Mouse (Mus musculus) hindbrain, embryonic 11.5 days (tissue): ENCODE data around the gene Lmtk2. TPM values are rescaled to one million over a fixed set of nuclear protein-coding genes. Genes with fewer than 3 reads are reported as not detected.

Experiments used
- ATAC-seq: fragments of 200-750 bp; cut with Nextera tagmentation; 2 replicates; pipeline ENCODE4 v1.8.0; 2017; ENCODE audit warnings: mild to moderate bottlenecking, moderate TSS enrichment, moderate library complexity; ENCODE audit not compliant: low FRiP score
- DNase-seq: peaks from one replicate; pipeline ENCODE4 v3.0.0-alpha.2; 2015; ENCODE audit warnings: low spot score
- H3K27ac ChIP-seq: fragments of 300-500 bp; sonication (generic); 2 replicates; pipeline ENCODE4 v1.5.1; 2014; ENCODE audit warnings: mild to moderate bottlenecking, low read depth, low read length
- H3K27me3 ChIP-seq: fragments of 300-500 bp; sonication (generic); 2 replicates; pipeline ENCODE4 v1.6.1; 2014; ENCODE audit warnings: mild to moderate bottlenecking, low read length, moderate library complexity, mixed read lengths; ENCODE audit not compliant: control insufficient read depth, insufficient read depth
- H3K36me3 ChIP-seq: fragments of 300-500 bp; sonication (generic); 2 replicates; pipeline ENCODE4 v1.6.1; 2014; ENCODE audit warnings: mild to moderate bottlenecking, low read length, moderate library complexity, mixed read lengths; ENCODE audit not compliant: control insufficient read depth, insufficient read depth
- H3K4me1 ChIP-seq: fragments of 300-500 bp; sonication (generic); replicated peaks from 2 replicates; pipeline ENCODE4 v1.6.1; 2014; ENCODE audit warnings: low read length, mixed read lengths; ENCODE audit not compliant: control insufficient read depth, insufficient read depth
- H3K4me2 ChIP-seq: fragments of 300-500 bp; sonication (generic); replicated peaks from 2 replicates; pipeline ENCODE4 v1.6.1; 2014; ENCODE audit warnings: mild to moderate bottlenecking, low read depth, low read length
- H3K4me3 ChIP-seq: fragments of 300-500 bp; sonication (generic); 2 replicates; pipeline ENCODE4 v1.5.1; 2014; ENCODE audit warnings: low read depth, low read length
- H3K9ac ChIP-seq: fragments of 300-500 bp; sonication (generic); 2 replicates; pipeline ENCODE4 v1.6.1; 2014; ENCODE audit warnings: low read depth, low read length
- H3K9me3 ChIP-seq: fragments of 300-500 bp; sonication (generic); 2 replicates; pipeline ENCODE4 v1.6.1; 2016; ENCODE audit warnings: low read length; ENCODE audit not compliant: control insufficient read depth
- WGBS: fragments of 180-500 bp; shearing (Covaris S2); extraction: QIAGEN DNeasy Blood & Tissue Kit; methylation state at CpG from one replicate; pipeline ENCODE4 v1.1.7; 2014; 5-methylcytosine and 5-hydroxymethylcytosine counted together
- polyA plus RNA-seq: library from polyadenylated mRNA; unstranded; fragments of >200 nt; fragmentation: Nextera tagmentation; extraction: Ambion mirVana; gene quantifications from 2 replicates; pipeline ENCODE4 v1.2.1, GENCODE M21; 2014

The Lmtk2 gene
- 5.6 and 5.8 TPM in 2 replicates for polyA plus RNA-seq

DNA sequence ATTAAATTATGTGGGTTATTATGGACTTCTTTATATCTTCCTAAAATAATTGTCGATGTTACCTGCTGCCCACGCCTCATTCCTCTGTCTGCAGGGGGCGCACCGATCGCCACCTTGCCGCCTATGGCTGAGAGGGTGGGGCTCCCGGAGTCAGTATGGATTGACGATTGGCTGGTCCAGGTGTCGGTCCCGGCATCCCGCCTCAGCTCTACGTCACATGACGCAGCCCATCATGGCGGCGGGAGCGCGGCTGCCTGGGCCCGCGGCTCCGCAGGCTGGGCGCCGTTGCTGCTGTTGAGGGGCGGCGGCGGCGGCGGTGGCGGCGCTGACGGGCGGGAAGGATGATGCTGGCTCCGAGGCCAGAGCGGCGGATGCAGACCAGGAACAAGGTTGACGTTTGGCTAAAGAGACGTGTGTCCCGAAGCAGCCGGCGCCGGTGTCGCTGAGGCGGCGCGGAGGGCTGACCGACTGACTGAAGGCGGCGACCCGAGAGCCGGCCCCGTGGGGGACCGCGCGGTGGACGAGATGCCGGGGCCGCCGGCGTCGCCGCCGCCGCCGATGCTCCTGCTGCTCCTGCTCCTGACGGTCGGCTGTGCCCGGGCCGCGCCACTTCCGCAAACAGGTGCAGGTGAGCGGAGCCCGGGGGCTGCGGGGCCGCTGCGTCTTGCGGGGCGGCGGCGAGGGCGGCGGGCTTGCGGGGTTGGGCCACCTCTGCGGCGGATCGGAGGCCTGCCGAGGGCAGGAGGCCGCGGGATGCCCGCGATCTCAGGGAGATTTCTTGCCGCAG lies at the start of gene Lmtk2:
Lmtk2 (plus strand) TSS at position 288 of the 787 bp plus-strand sequence.
- peak within 1 kb of the TSS; percentile 74 for H3K4me2 ChIP-seq
- no peaks in the 10 kb centered on the region for H3K4me1 ChIP-seq
- H3K36me3 ChIP-seq: no peaks in the 10 kb centered on the region
- under 1% methylated on average over 69 of the region's 90 CpGs for WGBS
- H3K27ac ChIP-seq: peak within 1 kb of the TSS; percentile 90
- H3K9ac ChIP-seq: peak within 1 kb of the TSS; percentile 91
- no peaks in the 10 kb centered on the region for H3K27me3 ChIP-seq
- DNase-seq (peak; percentile 94), ATAC-seq (peak; percentile 100)
- no peaks in the 10 kb centered on the region for H3K9me3 ChIP-seq
- peak within 1 kb of the TSS; percentile 99 for H3K4me3 ChIP-seq

- Histone ChIP-seq H3K9ac (no peak overlapping the region), H3K36me3 (no peaks in the 10 kb centered on the region), H3K9me3 (no peaks in the 10 kb centered on the region), H3K4me3 (no peak overlapping the region), H3K4me2 (no peak overlapping the region), H3K27ac (no peak overlapping the region), H3K4me1 (no peaks in the 10 kb centered on the region), H3K27me3 (no peaks in the 10 kb centered on the region)
- DNase-seq (no peak), ATAC-seq (no peak)
Measured at GRCm38 (mm10) chr5:144051268-144051667, 49.0 kb upstream of the Lmtk2 start.

DNA sequence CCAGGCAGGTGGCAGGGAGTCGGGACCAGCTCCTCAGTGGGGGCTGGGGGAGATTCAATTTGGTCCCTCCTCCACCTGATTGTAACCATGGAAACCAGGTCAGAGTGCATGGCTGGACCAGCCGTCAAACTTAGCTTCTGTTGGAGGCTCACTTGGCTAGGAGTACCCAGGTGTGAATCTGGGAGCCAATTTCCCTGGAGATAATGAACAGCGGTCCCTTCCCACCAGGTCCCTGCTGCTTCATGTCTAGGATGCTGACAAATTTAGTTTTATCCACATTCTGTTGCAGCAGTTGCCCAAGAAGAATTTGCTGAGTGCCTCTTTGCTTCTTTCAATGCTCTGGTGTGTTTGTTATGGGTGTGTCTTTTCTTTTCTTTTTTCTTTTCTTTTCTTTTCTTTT lies 46.8 kb upstream of the Lmtk2 start:
- DNase-seq (peak; percentile 20), ATAC-seq (no peak)
- no peaks in the 10 kb centered on the region for H3K4me1 ChIP-seq
- H3K27ac ChIP-seq: no peak overlapping the region
- H3K4me2 ChIP-seq: no peak overlapping the region
- no peaks in the 10 kb centered on the region for H3K27me3 ChIP-seq
- H3K36me3 ChIP-seq: no peaks in the 10 kb centered on the region
- no peaks in the 10 kb centered on the region for H3K9me3 ChIP-seq
- H3K9ac ChIP-seq: no peak overlapping the region
- 43% methylated on average over 3 of the region's 3 CpGs for WGBS
- no peak overlapping the region for H3K4me3 ChIP-seq

DNA sequence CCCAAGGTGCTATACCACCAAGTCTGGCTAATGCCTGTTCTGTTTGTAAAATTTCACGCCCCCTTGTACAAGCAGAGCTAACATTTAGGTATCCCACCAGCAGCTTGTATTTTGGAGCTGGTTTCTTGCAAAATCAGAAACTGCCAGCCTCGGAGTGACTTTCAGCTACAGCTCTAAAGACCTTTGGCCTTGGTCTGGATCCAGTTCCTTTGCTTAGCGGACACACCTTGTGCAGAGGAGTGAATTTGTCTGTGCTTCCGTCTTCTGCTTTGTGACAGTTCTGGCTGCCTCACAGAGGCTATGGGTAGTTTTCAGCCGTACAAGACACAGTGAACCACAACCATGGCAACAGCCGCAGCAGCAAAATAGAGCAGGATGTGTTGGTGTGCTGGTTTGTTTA lies 45.9 kb upstream of the Lmtk2 start:
- H3K4me3 ChIP-seq: no peak overlapping the region
- DNase-seq (no peak), ATAC-seq (no peak)
- no peaks in the 10 kb centered on the region for H3K27me3 ChIP-seq
- WGBS: 83% methylated on average over 6 of the region's 6 CpGs
- no peak overlapping the region for H3K4me2 ChIP-seq
- no peaks in the 10 kb centered on the region for H3K36me3 ChIP-seq
- no peaks in the 10 kb centered on the region for H3K4me1 ChIP-seq
- H3K9me3 ChIP-seq: no peaks in the 10 kb centered on the region
- no peak overlapping the region for H3K27ac ChIP-seq
- no peak overlapping the region for H3K9ac ChIP-seq

GRCm38 (mm10) chr5:144064093-144064492 lies 36.1 kb upstream of the Lmtk2 start:
- Histone ChIP-seq H3K4me3 (no peak overlapping the region), H3K36me3 (no peaks in the 10 kb centered on the region), H3K9ac (no peak overlapping the region), H3K27ac (no peak overlapping the region), H3K4me2 (no peak overlapping the region), H3K27me3 (no peaks in the 10 kb centered on the region), H3K4me1 (no peaks in the 10 kb centered on the region), H3K9me3 (no peaks in the 10 kb centered on the region)
- DNase-seq (no peak), ATAC-seq (no peak)
- 75% methylated on average over 5 of the region's 5 CpGs for WGBS

DNA sequence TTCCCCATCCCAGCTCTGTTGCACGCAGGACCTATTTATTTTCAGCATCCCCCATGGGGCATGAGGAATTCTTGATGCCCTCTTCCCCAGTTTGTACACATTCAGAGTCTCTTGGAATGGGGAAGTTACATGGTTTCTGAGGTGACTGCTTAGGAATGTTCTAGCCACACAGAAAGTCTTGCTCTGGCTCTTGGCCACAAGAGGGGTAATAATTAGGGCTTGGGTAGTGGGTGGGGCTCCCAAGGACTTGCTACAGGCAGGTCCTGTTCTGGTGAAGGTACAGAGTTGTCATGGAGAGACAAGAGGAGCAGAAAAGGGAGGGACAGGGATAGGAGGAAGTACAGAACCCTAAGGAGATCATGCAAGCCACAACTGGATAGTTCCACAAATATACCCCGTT lies 34.2 kb upstream of the Lmtk2 start:
- Histone ChIP-seq H3K27ac (no peak overlapping the region), H3K9me3 (no peaks in the 10 kb centered on the region), H3K4me3 (no peak overlapping the region), H3K4me2 (no peak overlapping the region), H3K4me1 (no peaks in the 10 kb centered on the region), H3K27me3 (no peaks in the 10 kb centered on the region), H3K36me3 (no peaks in the 10 kb centered on the region), H3K9ac (no peak overlapping the region)
- ATAC-seq (no peak), DNase-seq (no peak)
- 86% methylated on average over 2 of the region's 2 CpGs for WGBS

GRCm38 (mm10) chr5:144070064-144070463 lies 30.2 kb upstream of the Lmtk2 start:
- WGBS: 86% methylated on average over 1 of the region's 1 CpGs
- no peaks in the 10 kb centered on the region for H3K9me3 ChIP-seq
- H3K4me2 ChIP-seq: no peak overlapping the region

DNA sequence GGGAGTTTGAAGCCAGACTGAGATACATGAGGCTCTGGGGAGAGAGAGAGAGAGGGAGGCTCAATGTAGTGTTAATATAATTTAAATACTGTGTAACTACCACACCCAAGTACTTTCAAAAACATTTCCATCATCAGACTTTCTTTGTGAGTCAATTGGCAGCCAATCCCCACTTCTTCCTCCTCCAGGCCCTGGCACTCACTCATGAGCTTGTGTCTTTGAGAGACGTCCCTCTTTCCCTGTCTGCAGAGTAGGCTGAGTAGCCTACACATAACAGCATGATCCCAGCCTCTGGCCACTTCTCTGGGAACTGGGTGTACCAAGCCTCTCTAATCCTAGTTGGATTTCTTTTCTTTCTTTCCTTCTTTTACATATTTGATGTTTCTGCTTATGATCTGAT lies 29.0 kb upstream of the Lmtk2 start:
- DNase-seq: no peak

More at GRCm38 (mm10) chr5:144070064-144070463, 30.2 kb upstream of the Lmtk2 start:
- Histone ChIP-seq H3K27ac (no peak overlapping the region), H3K4me3 (no peak overlapping the region), H3K36me3 (no peaks in the 10 kb centered on the region), H3K9ac (no peak overlapping the region), H3K4me1 (no peaks in the 10 kb centered on the region), H3K27me3 (no peaks in the 10 kb centered on the region)
- DNase-seq (no peak), ATAC-seq (no peak)

GRCm38 (mm10) chr5:144077541-144077940 lies 22.7 kb upstream of the Lmtk2 start:
- no peaks in the 10 kb centered on the region for H3K9me3 ChIP-seq
- H3K4me1 ChIP-seq: no peaks in the 10 kb centered on the region
- H3K36me3 ChIP-seq: no peaks in the 10 kb centered on the region
- H3K9ac ChIP-seq: no peak overlapping the region
- WGBS: 70% methylated on average over 1 of the region's 1 CpGs
- no peak overlapping the region for H3K4me2 ChIP-seq
- no peak overlapping the region for H3K27ac ChIP-seq
- H3K27me3 ChIP-seq: no peaks in the 10 kb centered on the region
- DNase-seq (no peak), ATAC-seq (no peak)
- no peak overlapping the region for H3K4me3 ChIP-seq

More for the DNA sequence above, 29.0 kb upstream of the Lmtk2 start:
- H3K9ac ChIP-seq: no peak overlapping the region
- 60% methylated on average over 1 of the region's 1 CpGs for WGBS
- no peak overlapping the region for H3K4me2 ChIP-seq
- no peaks in the 10 kb centered on the region for H3K27me3 ChIP-seq
- no peaks in the 10 kb centered on the region for H3K9me3 ChIP-seq
- no peaks in the 10 kb centered on the region for H3K4me1 ChIP-seq
- H3K27ac ChIP-seq: no peak overlapping the region
- no peak for ATAC-seq
- H3K4me3 ChIP-seq: no peak overlapping the region
- H3K36me3 ChIP-seq: no peaks in the 10 kb centered on the region
